Mouse (Mus musculus): ENCODE measurements at regions not wholly inside any gene's neighbourhood (a gene's known extent, or its start where the extent isn't known, plus 50 kb on each side); places are given as distances from the start of the nearest gene placed in this dataset.

- Histone ChIP-seq H3K4me1 (ENCODE audit: control insufficient read depth, insufficient read depth, insufficient read length) (peaks cover 2% of the 10 kb centered on the region; the same call in 1 of the 2 replicates), H3K27me3 (ENCODE audit: control insufficient read depth, insufficient read depth, low read length) (no peaks in the 10 kb centered on the region), H3K36me3 (ENCODE audit: control insufficient read depth, insufficient read depth, low read length) (no peaks in the 10 kb centered on the region), H3K4me3 (ENCODE audit: extremely low read depth, insufficient read depth, insufficient read length) (no peak overlapping the region), H3K27ac (ENCODE audit: insufficient read depth, low read length) (no peak overlapping the region)
- TF ChIP-seq POLR2A (IDR thresholded peaks at IDR 0.05; ENCODE audit: low read depth, low read length) (no peak), CTCF (IDR thresholded peaks at IDR 0.05; ENCODE audit: extremely low read depth, insufficient read depth, insufficient read length, insufficient replicate concordance) (no peak)
- 92% methylated on average over 10 of the region's 10 CpGs for WGBS
- DNase-seq (ENCODE audit: low read depth in 1 of 2, low spot score in 2 of 2): no peak
Observed at GRCm38 (mm10) chr13:37579231-37579630, 199.0 kb upstream of the Rreb1 start.

GRCm38 (mm10) chr13:37579775-37580174, 198.4 kb upstream of the Rreb1 start:
- peaks cover 2% of the 10 kb centered on the region; the same call in 1 of the 2 replicates for H3K4me1 ChIP-seq (ENCODE audit: control insufficient read depth, insufficient read depth, insufficient read length)
- no peak overlapping the region for H3K27ac ChIP-seq (ENCODE audit: insufficient read depth, low read length)
- WGBS: 92% methylated on average over 10 of the region's 11 CpGs
- H3K4me3 ChIP-seq (ENCODE audit: extremely low read depth, insufficient read depth, insufficient read length): no peak overlapping the region
- H3K36me3 ChIP-seq (ENCODE audit: control insufficient read depth, insufficient read depth, low read length): no peaks in the 10 kb centered on the region
- TF ChIP-seq POLR2A (IDR thresholded peaks at IDR 0.05; ENCODE audit: low read depth, low read length): no peak
- no peak for TF ChIP-seq CTCF (IDR thresholded peaks at IDR 0.05; ENCODE audit: extremely low read depth, insufficient read depth, insufficient read length, insufficient replicate concordance)
- no peak for DNase-seq (ENCODE audit: low read depth in 1 of 2, low spot score in 2 of 2)
- H3K27me3 ChIP-seq (ENCODE audit: control insufficient read depth, insufficient read depth, low read length): no peaks in the 10 kb centered on the region

- Histone ChIP-seq H3K4me3 (ENCODE audit: extremely low read depth, insufficient read depth, insufficient read length) (no peak overlapping the region), H3K27ac (ENCODE audit: insufficient read depth, low read length) (no peak overlapping the region), H3K27me3 (ENCODE audit: control insufficient read depth, insufficient read depth, low read length) (no peaks in the 10 kb centered on the region), H3K36me3 (ENCODE audit: control insufficient read depth, insufficient read depth, low read length) (no peaks in the 10 kb centered on the region), H3K4me1 (ENCODE audit: control insufficient read depth, insufficient read depth, insufficient read length) (peaks cover 2% of the 10 kb centered on the region; the same call in 1 of the 2 replicates)
- DNase-seq (ENCODE audit: low read depth in 1 of 2, low spot score in 2 of 2): no peak
- TF ChIP-seq CTCF (IDR thresholded peaks at IDR 0.05; ENCODE audit: extremely low read depth, insufficient read depth, insufficient read length, insufficient replicate concordance): no peak
- no peak for TF ChIP-seq POLR2A (IDR thresholded peaks at IDR 0.05; ENCODE audit: low read depth, low read length)
- WGBS: 26% methylated on average over 2 of the region's 2 CpGs
Observed at GRCm38 (mm10) chr13:37580806-37581205, 197.4 kb upstream of the Rreb1 start.

- Histone ChIP-seq H3K4me3 (ENCODE audit: extremely low read depth, insufficient read depth, insufficient read length) (no peak overlapping the region), H3K27ac (ENCODE audit: insufficient read depth, low read length) (no peak overlapping the region), H3K36me3 (ENCODE audit: control insufficient read depth, insufficient read depth, low read length) (no peaks in the 10 kb centered on the region), H3K27me3 (ENCODE audit: control insufficient read depth, insufficient read depth, low read length) (no peaks in the 10 kb centered on the region), H3K4me1 (ENCODE audit: control insufficient read depth, insufficient read depth, insufficient read length) (peaks cover 2% of the 10 kb centered on the region; the same call in 1 of the 2 replicates)
- WGBS: 45% methylated on average over 6 of the region's 6 CpGs
- no peak for DNase-seq (ENCODE audit: low read depth in 1 of 2, low spot score in 2 of 2)
- no peak for TF ChIP-seq CTCF (IDR thresholded peaks at IDR 0.05; ENCODE audit: extremely low read depth, insufficient read depth, insufficient read length, insufficient replicate concordance)
- no peak for TF ChIP-seq POLR2A (IDR thresholded peaks at IDR 0.05; ENCODE audit: low read depth, low read length)
Observed at GRCm38 (mm10) chr13:37581374-37581773, 196.8 kb upstream of the Rreb1 start.

- H3K4me1 ChIP-seq (ENCODE audit: control insufficient read depth, insufficient read depth, insufficient read length): peaks cover 2% of the 10 kb centered on the region; the same call in 1 of the 2 replicates
- 88% methylated on average over 5 of the region's 5 CpGs for WGBS
- DNase-seq (ENCODE audit: low read depth in 1 of 2, low spot score in 2 of 2): no peak
- TF ChIP-seq POLR2A (IDR thresholded peaks at IDR 0.05; ENCODE audit: low read depth, low read length) (no peak), CTCF (IDR thresholded peaks at IDR 0.05; ENCODE audit: extremely low read depth, insufficient read depth, insufficient read length, insufficient replicate concordance) (no peak)
- H3K4me3 ChIP-seq (ENCODE audit: extremely low read depth, insufficient read depth, insufficient read length): no peak overlapping the region
- H3K27ac ChIP-seq (ENCODE audit: insufficient read depth, low read length): no peak overlapping the region
- no peaks in the 10 kb centered on the region for H3K27me3 ChIP-seq (ENCODE audit: control insufficient read depth, insufficient read depth, low read length)
- no peaks in the 10 kb centered on the region for H3K36me3 ChIP-seq (ENCODE audit: control insufficient read depth, insufficient read depth, low read length)
Observed at GRCm38 (mm10) chr13:37585476-37585875, 192.7 kb upstream of the Rreb1 start.

GRCm38 (mm10) chr13:37586511-37586910, 191.7 kb upstream of the Rreb1 start:
- no peaks in the 10 kb centered on the region for H3K27me3 ChIP-seq (ENCODE audit: control insufficient read depth, insufficient read depth, low read length)
- no peak for TF ChIP-seq CTCF (IDR thresholded peaks at IDR 0.05; ENCODE audit: extremely low read depth, insufficient read depth, insufficient read length, insufficient replicate concordance)
- TF ChIP-seq POLR2A (IDR thresholded peaks at IDR 0.05; ENCODE audit: low read depth, low read length): no peak

GRCm38 (mm10) chr13:37587911-37588310, 190.3 kb upstream of the Rreb1 start:
- TF ChIP-seq POLR2A (IDR thresholded peaks at IDR 0.05; ENCODE audit: low read depth, low read length) (no peak), CTCF (IDR thresholded peaks at IDR 0.05; ENCODE audit: extremely low read depth, insufficient read depth, insufficient read length, insufficient replicate concordance) (no peak)
- H3K27me3 ChIP-seq (ENCODE audit: control insufficient read depth, insufficient read depth, low read length): no peaks in the 10 kb centered on the region
- H3K4me1 ChIP-seq (ENCODE audit: control insufficient read depth, insufficient read depth, insufficient read length): no peaks in the 10 kb centered on the region
- no peak overlapping the region for H3K27ac ChIP-seq (ENCODE audit: insufficient read depth, low read length)
- 98% methylated on average over 3 of the region's 3 CpGs for WGBS
- no peaks in the 10 kb centered on the region for H3K36me3 ChIP-seq (ENCODE audit: control insufficient read depth, insufficient read depth, low read length)
- no peak for DNase-seq (ENCODE audit: low read depth in 1 of 2, low spot score in 2 of 2)
- H3K4me3 ChIP-seq (ENCODE audit: extremely low read depth, insufficient read depth, insufficient read length): no peak overlapping the region

More at GRCm38 (mm10) chr13:37586511-37586910, 191.7 kb upstream of the Rreb1 start:
- H3K4me1 ChIP-seq (ENCODE audit: control insufficient read depth, insufficient read depth, insufficient read length): no peaks in the 10 kb centered on the region
- H3K4me3 ChIP-seq (ENCODE audit: extremely low read depth, insufficient read depth, insufficient read length): no peak overlapping the region
- 68% methylated on average over 4 of the region's 4 CpGs for WGBS
- DNase-seq (ENCODE audit: low read depth in 1 of 2, low spot score in 2 of 2): no peak
- no peak overlapping the region for H3K27ac ChIP-seq (ENCODE audit: insufficient read depth, low read length)
- H3K36me3 ChIP-seq (ENCODE audit: control insufficient read depth, insufficient read depth, low read length): no peaks in the 10 kb centered on the region
